Mouse (Mus musculus): ENCODE measurements around the gene Gm28269.

The Gm28269 gene

GRCm38 (mm10) chrX:21744997-21745396 lies at the start of gene Gm28269:
Gene Gm28269, minus strand, starts transcription at chrX:21745097.
- DNase-seq, result no peak

- DNase-seq, result no peak
Measured at GRCm38 (mm10) chrX:21716885-21717284, 28.0 kb downstream of the Gm28269 start.

DNA sequence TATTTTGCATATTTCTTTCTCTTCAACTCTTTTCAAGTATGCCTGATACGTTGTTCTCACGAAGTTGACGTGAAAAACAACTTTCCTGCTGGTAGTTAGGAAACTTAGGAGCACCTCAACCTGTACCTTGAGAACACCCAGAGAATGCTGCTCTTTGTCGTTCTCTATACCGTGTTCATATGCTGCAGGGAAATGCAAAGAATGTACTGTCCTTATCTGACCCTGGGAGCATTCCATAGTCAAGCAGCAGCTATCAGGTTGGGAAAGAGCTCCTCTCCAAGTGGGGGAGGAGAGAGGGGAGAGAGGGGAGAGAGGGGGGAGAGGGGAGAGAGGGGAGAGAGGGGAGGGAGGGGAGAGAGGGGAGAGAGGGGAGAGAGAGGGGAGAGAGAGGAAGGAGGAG lies 29.6 kb downstream of the Gm28269 start:
- DNase-seq, result no peak

DNA sequence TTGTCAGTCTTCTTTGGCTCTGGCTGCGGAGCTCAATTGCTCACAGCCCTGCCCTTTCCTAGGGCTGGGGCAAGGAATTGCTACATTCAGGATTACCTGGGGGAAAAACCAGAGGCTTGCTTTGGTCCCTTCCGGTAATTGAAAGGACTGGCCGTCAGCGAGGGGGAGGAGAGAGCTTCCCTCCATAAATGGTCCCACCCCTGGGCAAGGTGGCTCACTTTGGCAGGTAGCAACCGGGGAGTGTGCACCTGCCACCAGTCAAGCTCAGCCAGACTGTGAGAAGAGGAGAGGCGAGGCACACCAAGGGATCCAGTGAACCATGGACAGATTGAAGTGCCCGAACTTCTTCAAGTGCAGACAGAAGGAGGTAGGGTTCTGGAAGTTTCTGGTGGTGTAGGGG lies 30.1 kb downstream of the Gm28269 start, which contains the start of gene Slc6a14:
Slc6a14 (plus strand) TSS at position 68 of the 400 bp plus-strand sequence.
- no peak for DNase-seq

DNA sequence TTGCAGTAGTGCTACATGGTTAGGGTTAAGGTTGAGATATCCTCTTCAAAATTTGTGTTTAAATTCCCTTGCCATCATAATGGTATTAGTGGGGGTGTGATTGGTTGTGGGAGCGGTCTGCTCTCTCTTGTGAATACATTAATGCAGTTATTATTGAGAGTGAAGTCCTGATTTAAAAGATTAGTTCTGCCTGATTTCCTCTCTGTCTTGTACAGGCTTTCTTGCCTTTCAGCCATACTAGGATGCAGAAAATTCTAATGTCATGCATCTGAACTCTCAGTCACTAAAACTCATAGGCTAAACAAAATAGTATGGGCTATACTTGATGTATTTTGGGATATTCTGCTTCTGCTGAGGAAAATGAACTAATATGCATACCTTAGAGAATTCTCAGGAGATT lies 40.4 kb downstream of the Gm28269 start:
- DNase-seq, result no peak

DNA sequence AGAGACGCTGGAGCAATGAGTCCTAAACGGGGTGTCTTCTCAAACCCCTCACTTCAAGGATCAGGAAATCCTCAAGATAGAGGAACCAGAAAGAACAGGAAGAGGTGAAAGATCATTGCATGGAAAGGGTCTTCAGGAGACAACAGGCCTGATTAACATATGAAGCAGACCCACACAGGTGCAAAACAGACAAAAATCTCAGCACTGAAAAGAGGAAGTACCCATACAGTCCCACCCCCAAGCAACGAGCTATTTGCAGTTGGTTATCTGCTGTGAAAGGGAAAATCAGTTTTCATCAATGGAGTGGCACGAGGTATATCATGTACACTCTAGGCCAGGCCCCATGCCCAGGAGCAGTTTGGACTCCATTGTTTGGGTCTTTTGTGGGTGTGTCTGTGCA lies 43.3 kb downstream of the Gm28269 start:
- DNase-seq, result no peak

DNA sequence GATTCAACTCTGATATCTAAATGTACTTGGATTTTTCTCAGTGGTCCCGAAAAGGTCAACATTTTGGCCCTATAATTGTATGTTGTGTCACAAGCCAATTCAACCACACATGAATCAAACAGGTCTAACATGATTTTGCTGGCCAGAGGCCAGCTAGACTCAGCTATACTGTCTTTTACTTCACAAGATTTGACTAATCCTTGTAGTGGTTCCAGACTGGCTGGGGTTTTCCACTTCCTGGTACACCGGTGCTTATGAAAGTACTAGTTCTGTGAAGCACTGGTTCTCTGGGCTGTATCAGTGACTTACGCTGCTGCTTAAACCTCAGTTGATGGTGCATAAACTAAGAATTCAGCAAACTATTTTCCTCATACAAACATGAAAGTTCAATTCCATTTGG lies 49.2 kb downstream of the Gm28269 start:
- no peak for DNase-seq

- DNase-seq, result no peak
Measured at GRCm38 (mm10) chrX:21695220-21695619, 49.7 kb downstream of the Gm28269 start.

All from spleen, adult 18-20 months (tissue).